Mouse (Mus musculus): ENCODE data around the gene Slc8a1. TPM values are rescaled to one million over a fixed set of nuclear protein-coding genes. Genes with fewer than 3 reads are reported as not detected.
A peak's percentile ranks its signal among the peaks of the same experiment; 100 is the strongest.

Slc8a1 gene
- polyA plus RNA-seq, 1 experiment: 1.4 TPM

- Histone ChIP-seq H3K4me1 (ENCODE audit: control insufficient read depth, insufficient read depth, insufficient read length, low read length) (no peaks in the 10 kb centered on the region; the same call in 1 of the 2 replicates), H3K27ac (replicated peaks; ENCODE audit: low read depth, low read length) (peak overlapping the region; percentile 2; the same call in 1 of the 2 replicates), H3K4me3 (ENCODE audit: insufficient read depth, low read depth, low read length) (no peak overlapping the region)
Measured at GRCm38 (mm10) chr17:81480351-81481161, 257.6 kb downstream of the Slc8a1 start.

- Histone ChIP-seq H3K27ac (replicated peaks; ENCODE audit: low read depth, low read length) (no peak overlapping the region), H3K4me3 (ENCODE audit: insufficient read depth, low read depth, low read length) (no peak overlapping the region), H3K4me1 (ENCODE audit: control insufficient read depth, insufficient read depth, insufficient read length, low read length) (no peaks in the 10 kb centered on the region; the same call in 1 of the 2 replicates)
Measured at GRCm38 (mm10) chr17:81479807-81480206, 258.4 kb downstream of the Slc8a1 start.

- Histone ChIP-seq H3K4me3 (ENCODE audit: insufficient read depth, low read depth, low read length) (no peak overlapping the region), H3K4me1 (ENCODE audit: control insufficient read depth, insufficient read depth, insufficient read length, low read length) (no peaks in the 10 kb centered on the region; the same call in 1 of the 2 replicates), H3K27ac (replicated peaks; ENCODE audit: low read depth, low read length) (no peak overlapping the region)
Measured at GRCm38 (mm10) chr17:81477420-81477819, 260.8 kb downstream of the Slc8a1 start.

GRCm38 (mm10) chr17:81473363-81473762 is 264.8 kb downstream of the Slc8a1 start:
- Histone ChIP-seq H3K27ac (replicated peaks; ENCODE audit: low read depth, low read length) (no peak overlapping the region), H3K4me3 (ENCODE audit: insufficient read depth, low read depth, low read length) (no peak overlapping the region), H3K4me1 (ENCODE audit: control insufficient read depth, insufficient read depth, insufficient read length, low read length) (no peaks in the 10 kb centered on the region)

GRCm38 (mm10) chr17:81468941-81469340 is 269.2 kb downstream of the Slc8a1 start:
- Histone ChIP-seq H3K4me3 (ENCODE audit: insufficient read depth, low read depth, low read length) (no peak overlapping the region), H3K4me1 (ENCODE audit: control insufficient read depth, insufficient read depth, insufficient read length, low read length) (no peaks in the 10 kb centered on the region), H3K27ac (replicated peaks; ENCODE audit: low read depth, low read length) (no peak overlapping the region)

- H3K27ac ChIP-seq (replicated peaks; ENCODE audit: low read depth, low read length): no peak overlapping the region
- H3K4me1 ChIP-seq (ENCODE audit: control insufficient read depth, insufficient read depth, insufficient read length, low read length): no peaks in the 10 kb centered on the region
- no peak overlapping the region for H3K4me3 ChIP-seq (ENCODE audit: insufficient read depth, low read depth, low read length)
Measured at GRCm38 (mm10) chr17:81459379-81459778, 278.8 kb downstream of the Slc8a1 start.

- Histone ChIP-seq H3K4me1 (ENCODE audit: control insufficient read depth, insufficient read depth, insufficient read length, low read length) (no peaks in the 10 kb centered on the region), H3K27ac (replicated peaks; ENCODE audit: low read depth, low read length) (no peak overlapping the region), H3K4me3 (ENCODE audit: insufficient read depth, low read depth, low read length) (no peak overlapping the region)
Measured at GRCm38 (mm10) chr17:81455977-81456376, 282.2 kb downstream of the Slc8a1 start.

GRCm38 (mm10) chr17:81455269-81455668 is 282.9 kb downstream of the Slc8a1 start:
- no peak overlapping the region for H3K27ac ChIP-seq (replicated peaks; ENCODE audit: low read depth, low read length)
- no peak overlapping the region for H3K4me3 ChIP-seq (ENCODE audit: insufficient read depth, low read depth, low read length)
- H3K4me1 ChIP-seq (ENCODE audit: control insufficient read depth, insufficient read depth, insufficient read length, low read length): no peaks in the 10 kb centered on the region

GRCm38 (mm10) chr17:81441463-81441862 is 296.7 kb downstream of the Slc8a1 start, which contains the start of gene Gm11096:
Gene Gm11096 (plus strand): TSS chr17:81441763.
- H3K4me3 ChIP-seq (ENCODE audit: insufficient read depth, low read depth, low read length): no peak within 1 kb of the TSS
- no peak within 1 kb of the TSS for H3K27ac ChIP-seq (replicated peaks; ENCODE audit: low read depth, low read length)
- H3K4me1 ChIP-seq (ENCODE audit: control insufficient read depth, insufficient read depth, insufficient read length, low read length): no peaks in the 10 kb centered on the region

- Histone ChIP-seq H3K4me3 (ENCODE audit: insufficient read depth, low read depth, low read length) (no peak overlapping the region), H3K27ac (replicated peaks; ENCODE audit: low read depth, low read length) (no peak overlapping the region), H3K4me1 (ENCODE audit: control insufficient read depth, insufficient read depth, insufficient read length, low read length) (no peaks in the 10 kb centered on the region)
Measured at GRCm38 (mm10) chr17:81433148-81433547, 305.0 kb downstream of the Slc8a1 start.

GRCm38 (mm10) chr17:81432733-81433132 is 305.4 kb downstream of the Slc8a1 start:
- H3K4me3 ChIP-seq (ENCODE audit: insufficient read depth, low read depth, low read length): no peak overlapping the region
- H3K4me1 ChIP-seq (ENCODE audit: control insufficient read depth, insufficient read depth, insufficient read length, low read length): no peaks in the 10 kb centered on the region
- H3K27ac ChIP-seq (replicated peaks; ENCODE audit: low read depth, low read length): no peak overlapping the region

GRCm38 (mm10) chr17:81427245-81427644 is 310.9 kb downstream of the Slc8a1 start:
- Histone ChIP-seq H3K27ac (replicated peaks; ENCODE audit: low read depth, low read length) (no peak overlapping the region), H3K4me1 (ENCODE audit: control insufficient read depth, insufficient read depth, insufficient read length, low read length) (no peaks in the 10 kb centered on the region)

GRCm38 (mm10) chr17:81424256-81424912 is 313.8 kb downstream of the Slc8a1 start:
- H3K4me3 ChIP-seq (ENCODE audit: insufficient read depth, low read depth, low read length): no peak overlapping the region
- H3K27ac ChIP-seq (replicated peaks; ENCODE audit: low read depth, low read length): no peak overlapping the region
- no peaks in the 10 kb centered on the region for H3K4me1 ChIP-seq (ENCODE audit: control insufficient read depth, insufficient read depth, insufficient read length, low read length)

More at GRCm38 (mm10) chr17:81427245-81427644, 310.9 kb downstream of the Slc8a1 start:
- H3K4me3 ChIP-seq (ENCODE audit: insufficient read depth, low read depth, low read length): no peak overlapping the region

- Histone ChIP-seq H3K4me3 (ENCODE audit: insufficient read depth, low read depth, low read length) (no peak overlapping the region), H3K27ac (replicated peaks; ENCODE audit: low read depth, low read length) (no peak overlapping the region), H3K4me1 (ENCODE audit: control insufficient read depth, insufficient read depth, insufficient read length, low read length) (no peaks in the 10 kb centered on the region)
Measured at GRCm38 (mm10) chr17:81419802-81420459, 318.2 kb downstream of the Slc8a1 start.

- no peaks in the 10 kb centered on the region for H3K4me1 ChIP-seq (ENCODE audit: control insufficient read depth, insufficient read depth, insufficient read length, low read length)
Measured at GRCm38 (mm10) chr17:81416361-81417114, 321.6 kb downstream of the Slc8a1 start.

More at GRCm38 (mm10) chr17:81416361-81417114, 321.6 kb downstream of the Slc8a1 start:
- Histone ChIP-seq H3K4me3 (ENCODE audit: insufficient read depth, low read depth, low read length) (no peak overlapping the region), H3K27ac (replicated peaks; ENCODE audit: low read depth, low read length) (no peak overlapping the region)
